Mouse (Mus musculus) kidney, adult 2 months (tissue): ENCODE data around the gene Gm49337. TPM values are rescaled to one million over a fixed set of nuclear protein-coding genes. Genes with fewer than 3 reads are reported as not detected.
"Not testable (repeated sequence)": the region's sequence is repeated elsewhere in the genome, so short reads cannot be mapped to it uniquely, and the experiment has no call there.

ENCODE experiments used
- DNase-seq: peaks from one replicate; pipeline ENCODE4 v3.0.0; 2021
- H3K27ac ChIP-seq: fragments of 200-500 bp; 2 replicates; pipeline ENCODE4 v1.5.1; 2012; ENCODE audit warnings: low read depth, low read length, control low read depth, inconsistent platforms; ENCODE audit not compliant: insufficient read depth
- H3K27me3 ChIP-seq: fragments of 200-500 bp; replicated peaks from 2 replicates; pipeline ENCODE4 v1.6.1; 2012; ENCODE audit warnings: mild to moderate bottlenecking, moderate library complexity, low read length, inconsistent platforms; ENCODE audit not compliant: control insufficient read depth, insufficient read depth
- H3K36me3 ChIP-seq: fragments of 200-500 bp; 2 replicates; pipeline ENCODE4 v1.6.1; 2012; ENCODE audit warnings: mild to moderate bottlenecking, moderate library complexity, low read length, inconsistent platforms; ENCODE audit not compliant: control insufficient read depth, insufficient read depth
- H3K4me1 ChIP-seq: fragments of 200-500 bp; 2 replicates; pipeline ENCODE4 v1.6.1; 2011; ENCODE audit warnings: low read length; ENCODE audit not compliant: control insufficient read depth, insufficient read depth
- H3K4me3 ChIP-seq: fragments of 200-500 bp; 2 replicates; pipeline ENCODE4 v1.5.1; 2011; ENCODE audit warnings: mild to moderate bottlenecking, low read depth, low read length, control low read depth; ENCODE audit not compliant: insufficient read depth
- CTCF ChIP-seq: fragments of 200-500 bp; conservative IDR thresholded peaks from 2 replicates; pipeline ENCODE4 v1.5.1; 2011; ENCODE audit warnings: low read depth, mild to moderate bottlenecking, control low read depth, low read length, moderate library complexity, mixed read lengths; ENCODE audit not compliant: insufficient read depth, insufficient read length
- POLR2A ChIP-seq: fragments of 200-500 bp; IDR thresholded peaks from one replicate; pipeline ENCODE4 v1.6.1; 2011; ENCODE audit warnings: low read depth, low read length, control low read depth
- WGBS: fragments of 180-500 bp; shearing (Covaris S2); methylation state at CpG from one replicate; pipeline ENCODE4 v1.1.7; 2018; 5-methylcytosine and 5-hydroxymethylcytosine counted together
- polyA plus RNA-seq: library from polyadenylated mRNA; depleted of rRNA; stranded (reverse); fragments of >200 nt; gene quantifications from 2 replicates; pipeline ENCODE4 v1.2.3, GENCODE M21; 2012

Gene Gm49337
- polyA plus RNA-seq, 1 experiment = not detected

DNA sequence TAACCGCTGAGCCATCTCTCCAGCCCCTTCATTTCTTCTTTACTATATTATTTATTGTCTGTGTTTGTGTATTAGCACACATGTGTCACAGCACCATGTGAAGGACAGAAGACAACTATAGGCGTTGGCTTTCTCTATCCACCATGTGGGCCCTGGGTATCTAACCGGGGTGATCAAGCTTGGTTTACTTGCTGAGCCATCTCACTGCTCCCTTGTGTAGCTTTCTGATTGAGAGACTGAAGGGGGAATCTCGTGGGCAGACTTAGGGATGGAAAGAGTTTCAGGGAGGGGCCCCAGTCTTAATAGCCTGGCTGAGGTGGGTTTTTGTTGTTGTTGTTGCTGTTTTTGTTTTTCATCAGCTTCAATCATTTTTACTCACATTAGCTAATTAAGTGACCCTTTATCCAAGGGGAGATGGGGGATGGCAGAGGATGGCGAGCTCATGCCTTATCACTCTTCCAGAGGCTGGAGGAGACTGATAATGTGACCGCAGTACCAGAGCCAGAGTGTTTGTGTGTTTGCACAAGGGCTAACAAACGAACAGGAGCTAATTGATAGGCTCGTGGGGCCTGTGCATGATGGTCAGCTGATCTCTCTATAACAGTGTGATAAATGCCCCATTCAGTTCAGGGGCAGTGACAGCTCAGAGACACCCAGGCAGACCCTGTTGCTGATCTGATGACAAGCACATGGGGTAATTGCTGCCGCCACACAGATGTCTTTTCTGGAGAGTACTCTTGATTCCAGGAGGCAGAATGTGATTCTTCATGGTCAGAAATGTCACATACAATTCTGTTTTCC lies 20.6 kb downstream of the Gm49337 start:
- Histone ChIP-seq H3K4me1 (no peaks in the 10 kb centered on the region), H3K27me3 (no peaks in the 10 kb centered on the region), H3K36me3 (no peaks in the 10 kb centered on the region), H3K4me3 (no peak overlapping the region), H3K27ac (no peak overlapping the region)
- WGBS = 79% methylated on average over 9 of the region's 9 CpGs
- DNase-seq = no peak
- TF ChIP-seq CTCF (no peak), POLR2A (no peak)

DNA sequence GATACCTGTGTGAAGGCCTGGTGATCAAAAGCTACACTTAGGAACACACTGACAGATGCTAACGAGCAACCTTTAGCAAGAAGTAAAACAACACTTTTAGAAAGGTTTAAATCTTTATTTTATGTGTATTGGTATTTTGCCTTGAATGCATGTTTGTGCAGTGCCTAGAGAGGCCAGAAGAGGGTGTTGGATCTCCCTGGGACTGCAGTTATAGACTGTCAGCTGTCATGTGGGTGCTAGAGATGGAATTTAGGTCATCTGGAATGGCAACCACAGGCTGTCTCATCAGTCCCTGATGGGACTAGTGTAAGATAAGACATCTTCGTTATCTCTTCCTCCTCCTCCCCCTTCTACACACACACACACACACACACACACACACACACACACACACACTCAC lies 25.2 kb downstream of the Gm49337 start:
- H3K27me3 ChIP-seq = no peaks in the 10 kb centered on the region
- no peak overlapping the region for H3K27ac ChIP-seq
- 81% methylated on average over 2 of the region's 2 CpGs for WGBS
- no peak overlapping the region for H3K4me3 ChIP-seq
- DNase-seq = no peak
- TF ChIP-seq CTCF = peak; percentile 30; the same call in 1 of the 2 replicates
- TF ChIP-seq POLR2A = no peak
- H3K36me3 ChIP-seq = no peaks in the 10 kb centered on the region
- no peaks in the 10 kb centered on the region for H3K4me1 ChIP-seq

DNA sequence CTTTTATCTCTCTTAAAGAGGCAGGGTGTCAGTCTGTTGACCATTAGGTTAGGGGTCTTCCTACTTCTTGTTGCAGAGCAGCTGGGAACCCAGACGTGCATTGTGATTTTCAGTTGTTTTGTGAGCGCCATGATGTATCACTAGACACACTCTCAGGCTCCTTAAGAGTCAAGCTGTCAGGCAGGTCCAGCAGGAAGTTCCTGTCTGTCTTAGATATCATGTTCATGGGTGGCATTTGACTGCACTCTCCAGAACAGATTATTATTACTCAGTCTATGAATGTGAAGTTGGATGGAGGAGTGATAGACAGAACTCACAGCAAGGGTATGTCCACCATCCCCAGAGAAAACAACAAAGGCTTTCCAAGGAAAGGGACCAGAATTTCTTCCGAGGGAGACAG lies 31.2 kb downstream of the Gm49337 start:
- Histone ChIP-seq H3K4me1 (no peaks in the 10 kb centered on the region), H3K27me3 (no peaks in the 10 kb centered on the region), H3K27ac (no peak overlapping the region), H3K36me3 (no peaks in the 10 kb centered on the region), H3K4me3 (no peak overlapping the region)
- WGBS = 79% methylated on average over 3 of the region's 3 CpGs
- no peak for TF ChIP-seq POLR2A
- no peak for TF ChIP-seq CTCF
- DNase-seq = no peak

DNA sequence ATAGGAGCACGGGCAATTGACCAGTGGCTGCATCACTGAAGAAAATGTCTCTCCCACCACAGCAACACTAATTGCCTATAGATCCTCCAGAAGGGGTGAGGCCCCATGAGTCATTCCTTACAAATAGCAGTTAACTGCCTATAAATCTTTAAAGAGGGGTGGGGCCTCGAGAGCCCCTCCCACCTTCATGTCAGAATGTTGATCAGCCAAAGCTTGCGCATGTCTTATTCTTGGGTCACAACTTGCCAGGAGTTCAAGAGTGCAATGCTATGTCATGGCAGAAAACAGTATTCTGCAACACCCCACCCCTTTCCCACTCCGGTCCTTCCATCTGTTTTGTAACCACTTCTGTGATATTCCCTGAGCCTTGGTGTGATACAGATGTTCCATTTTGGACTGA lies 33.3 kb downstream of the Gm49337 start:
- TF ChIP-seq CTCF = no peak
- TF ChIP-seq POLR2A = no peak
- Histone ChIP-seq H3K4me1 (no peaks in the 10 kb centered on the region), H3K36me3 (no peaks in the 10 kb centered on the region), H3K27ac (no peak overlapping the region), H3K4me3 (no peak overlapping the region), H3K27me3 (no peaks in the 10 kb centered on the region)
- 68% methylated on average over 4 of the region's 4 CpGs for WGBS
- DNase-seq = no peak

DNA sequence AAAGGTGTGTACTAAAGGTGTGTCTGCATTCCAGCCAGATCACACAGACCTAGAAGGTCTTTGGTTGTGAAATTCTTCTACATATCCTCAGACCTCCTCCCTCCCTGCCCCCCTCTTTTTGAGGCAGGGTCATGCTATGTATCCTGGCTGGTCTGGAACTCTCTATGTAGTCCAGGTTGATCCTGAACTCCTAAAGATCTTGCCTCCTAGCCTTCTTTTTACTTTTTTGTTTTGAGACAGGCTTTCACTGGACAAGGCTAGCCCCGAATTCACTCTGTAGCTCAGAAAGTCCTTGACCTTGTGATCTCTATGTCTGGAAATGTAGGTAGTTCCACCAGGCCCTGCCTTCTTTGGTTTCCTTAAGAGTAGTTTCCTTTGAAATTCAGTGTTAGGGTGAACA lies 35.7 kb downstream of the Gm49337 start:
- no peaks in the 10 kb centered on the region for H3K27me3 ChIP-seq
- H3K36me3 ChIP-seq = no peaks in the 10 kb centered on the region
- WGBS = 97% methylated on average over 1 of the region's 1 CpGs
- no peaks in the 10 kb centered on the region for H3K4me1 ChIP-seq
- TF ChIP-seq CTCF = no peak
- no peak for DNase-seq
- no peak overlapping the region for H3K4me3 ChIP-seq
- H3K27ac ChIP-seq = no peak overlapping the region

DNA sequence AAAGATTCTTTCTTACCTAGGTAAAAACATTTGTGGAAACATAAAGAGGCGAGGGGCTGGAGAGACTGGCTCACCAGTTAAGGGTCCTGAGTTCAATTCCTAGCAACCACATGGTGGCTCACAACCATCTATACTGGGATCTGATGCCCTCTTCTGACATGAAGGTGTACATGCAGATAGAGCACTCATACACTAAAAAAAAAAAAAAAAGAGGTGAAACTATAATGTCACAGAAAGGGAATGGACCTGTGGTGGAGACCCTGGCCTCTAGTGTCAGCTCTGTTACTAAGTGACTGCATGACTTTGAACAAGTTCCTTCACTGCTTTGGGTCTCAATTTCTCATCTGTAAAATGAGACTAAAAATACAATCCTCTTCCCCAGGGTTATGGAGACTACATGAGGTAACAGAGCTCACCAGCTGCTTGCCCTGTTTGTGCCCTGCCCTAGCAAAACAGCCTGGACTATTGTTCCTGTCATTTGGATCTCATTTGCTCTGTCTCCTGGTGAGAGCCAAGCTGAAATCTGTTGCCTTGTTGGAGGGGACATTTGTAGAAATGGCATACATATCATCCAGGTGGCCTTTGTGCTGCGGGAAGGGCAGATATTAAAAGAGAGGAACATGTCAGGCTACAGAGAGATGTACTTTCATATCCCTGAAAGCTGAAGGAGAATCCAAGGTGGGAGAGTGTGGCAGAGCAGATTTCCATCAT lies 42.9 kb downstream of the Gm49337 start:
- no peak overlapping the region for H3K27ac ChIP-seq
- no peak overlapping the region for H3K4me3 ChIP-seq
- 95% methylated on average over 2 of the region's 2 CpGs for WGBS
- TF ChIP-seq CTCF (no peak), POLR2A (no peak)
- H3K4me1 ChIP-seq = no peaks in the 10 kb centered on the region
- H3K36me3 ChIP-seq = no peaks in the 10 kb centered on the region
- no peaks in the 10 kb centered on the region for H3K27me3 ChIP-seq
- no peak for DNase-seq

DNA sequence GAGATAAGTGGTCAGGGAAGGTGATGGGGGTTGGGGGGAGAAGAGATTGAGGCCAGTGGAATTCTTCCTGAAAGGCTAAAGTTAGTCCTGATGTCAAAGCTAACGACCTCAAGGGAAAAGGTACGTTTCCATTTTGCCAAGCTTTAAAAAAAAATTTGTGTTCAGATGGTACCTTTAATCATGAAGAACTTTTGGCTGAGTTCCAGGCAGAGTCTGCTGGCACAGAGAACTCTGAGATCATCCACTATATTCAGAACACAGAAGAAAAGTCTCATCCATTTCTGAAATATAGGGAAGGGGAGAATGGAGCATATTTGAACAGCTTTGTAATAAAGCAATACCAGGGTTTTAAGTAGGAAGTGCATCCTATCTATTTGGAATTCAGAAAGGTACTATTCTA lies 43.9 kb downstream of the Gm49337 start:
- Histone ChIP-seq H3K27ac (no peak overlapping the region), H3K36me3 (no peaks in the 10 kb centered on the region), H3K4me3 (no peak overlapping the region), H3K27me3 (no peaks in the 10 kb centered on the region), H3K4me1 (no peaks in the 10 kb centered on the region)
- DNase-seq = peak; percentile 52
- 37% methylated on average over 2 of the region's 2 CpGs for WGBS
- no peak for TF ChIP-seq POLR2A
- TF ChIP-seq CTCF = no peak

DNA sequence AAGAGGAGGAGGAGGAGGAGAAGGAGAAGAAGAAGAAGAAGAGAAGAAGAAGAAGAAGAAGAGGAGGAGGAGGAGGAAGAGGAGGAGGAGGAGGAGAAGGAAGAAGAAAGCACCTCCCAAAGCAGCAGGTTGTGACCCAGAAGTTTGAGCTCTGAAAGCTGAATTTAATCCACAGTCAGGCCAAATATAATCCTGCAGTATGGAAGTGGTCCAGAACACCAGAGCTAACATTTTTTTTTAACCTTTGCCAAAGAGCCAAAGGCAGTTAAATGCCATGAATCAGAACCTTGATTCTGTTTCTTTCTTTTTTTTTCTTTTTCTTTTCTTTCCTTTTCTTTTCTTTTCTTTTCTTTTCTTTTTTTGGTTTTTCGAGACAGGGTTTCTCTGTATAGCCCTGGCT lies 44.5 kb downstream of the Gm49337 start:
- H3K4me3 ChIP-seq, H3K27me3 ChIP-seq, DNase-seq, H3K36me3 ChIP-seq, H3K27ac ChIP-seq, H3K4me1 ChIP-seq: not testable (repeated sequence)
- WGBS = 89% methylated on average over 1 of the region's 1 CpGs
